Mouse (Mus musculus): Measurements from ENCODE around the gene Sort1.

- TF ChIP-seq CTCF (IDR thresholded peaks at IDR 0.05; ENCODE audit: borderline replicate concordance, insufficient read depth, low read length): no peak
- TF ChIP-seq POLR2A (IDR thresholded peaks at IDR 0.05; ENCODE audit: low read depth, low read length): no peak
These were observed 34.6 kb downstream of the Sort1 start for GRCm38 (mm10) chr3:108318517-108318916.

All from embryonic fibroblast, embryonic 13.5 days (primary cell).